Mouse (Mus musculus): ENCODE measurements around the gene Prg3. TPM values are rescaled to one million over a fixed set of nuclear protein-coding genes. Genes with fewer than 3 reads are reported as not detected.

Gene Prg3
- polyA plus RNA-seq, 1 experiment from 2014 or later = not detected

DNA sequence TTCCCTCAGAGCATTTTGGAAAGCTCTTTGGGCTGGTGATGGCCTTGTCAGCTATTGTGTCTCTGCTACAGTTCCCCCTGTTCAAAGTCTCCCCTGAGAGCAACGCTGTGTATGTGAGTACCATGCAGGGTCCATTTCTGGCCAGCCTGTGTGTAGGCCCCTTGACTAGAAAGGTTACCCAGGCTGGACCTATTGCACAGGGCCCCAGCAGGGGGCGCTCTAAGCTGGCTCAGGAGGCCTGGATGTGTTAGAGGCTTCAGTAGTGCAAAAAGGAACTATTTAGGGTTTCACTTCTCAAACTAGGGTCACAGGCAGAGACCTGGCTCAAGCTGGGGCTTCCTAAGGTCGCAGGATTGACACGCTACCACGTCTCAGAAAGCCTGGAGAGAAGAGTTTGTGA, 31.7 kb upstream of the Prg3 start:
- no peaks in the 10 kb centered on the region for H3K27me3 ChIP-seq
- WGBS = 63% methylated on average over 5 of the region's 5 CpGs
- no peak overlapping the region for H3K4me3 ChIP-seq (replicated peaks)
- H3K27ac ChIP-seq = no peak overlapping the region
- ATAC-seq (ENCODE audit: low FRiP score) = no peak
- no peaks in the 10 kb centered on the region for H3K4me1 ChIP-seq
- no peak overlapping the region for H3K9ac ChIP-seq
- H3K9me3 ChIP-seq = no peaks in the 10 kb centered on the region
- H3K4me2 ChIP-seq = no peak overlapping the region
- no peaks in the 10 kb centered on the region for H3K36me3 ChIP-seq (replicated peaks)

DNA sequence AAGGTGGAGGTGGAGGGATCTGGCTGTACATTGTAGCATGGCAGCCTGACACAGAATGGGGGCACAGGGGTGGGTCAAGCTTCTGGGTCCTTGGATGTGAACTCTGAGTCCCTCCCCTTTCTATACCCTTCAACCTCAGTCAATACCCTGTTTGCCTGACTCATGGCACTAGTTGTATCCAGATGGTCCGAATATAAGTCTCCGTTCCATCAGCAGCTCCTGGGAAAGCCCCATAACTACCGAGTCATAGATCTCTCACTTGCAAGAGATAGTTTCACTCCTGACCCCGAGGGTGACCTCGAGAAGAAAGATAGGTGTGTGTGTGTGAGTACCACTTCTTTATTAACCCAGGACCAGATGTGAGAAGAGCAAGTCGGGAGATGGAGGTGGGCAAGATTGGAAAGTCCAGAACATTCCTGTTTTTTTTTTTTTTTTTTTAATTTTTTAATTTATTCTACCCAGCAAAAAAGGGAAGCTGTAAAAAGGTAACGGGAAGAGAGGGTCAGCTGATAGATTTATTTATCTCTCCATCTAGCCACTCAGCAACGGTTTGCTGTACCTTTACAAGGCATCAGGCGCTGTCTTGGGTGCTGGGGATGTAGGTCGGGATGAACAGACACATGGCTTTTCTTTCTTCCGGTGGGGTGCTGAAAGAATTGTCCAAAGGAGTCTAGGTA, 29.3 kb upstream of the Prg3 start:
- Histone ChIP-seq H3K4me3 (replicated peaks) (no peak overlapping the region), H3K27me3 (no peaks in the 10 kb centered on the region), H3K27ac (no peak overlapping the region), H3K36me3 (replicated peaks) (no peaks in the 10 kb centered on the region), H3K9me3 (no peaks in the 10 kb centered on the region), H3K9ac (no peak overlapping the region), H3K4me1 (peaks cover 9% of the 10 kb centered on the region; the same call in 1 of the 2 replicates), H3K4me2 (no peak overlapping the region)
- ATAC-seq (ENCODE audit: low FRiP score) = no peak
- 92% methylated on average over 11 of the region's 11 CpGs for WGBS

DNA sequence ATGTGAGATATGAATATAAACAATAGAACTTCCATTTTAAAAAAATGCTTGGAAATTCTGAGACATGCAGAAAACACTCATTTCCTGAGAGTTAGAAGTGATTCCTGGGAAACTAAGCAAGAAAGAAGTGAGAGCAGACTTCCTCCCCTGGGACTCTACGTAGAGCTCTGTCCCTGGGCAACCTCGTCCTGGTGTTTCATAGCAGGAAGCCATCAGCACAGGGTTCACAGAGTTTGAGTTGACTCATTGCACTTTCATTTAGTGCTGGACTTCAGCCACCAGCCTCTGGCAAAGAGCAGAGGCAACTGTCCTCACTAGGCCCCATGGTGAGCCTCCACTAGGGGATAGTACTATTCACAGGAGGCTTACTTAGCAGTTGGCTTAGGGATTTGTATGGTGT, 26.7 kb upstream of the Prg3 start:
- Histone ChIP-seq H3K4me2 (no peak overlapping the region), H3K9me3 (no peaks in the 10 kb centered on the region), H3K9ac (no peak overlapping the region), H3K27ac (no peak overlapping the region), H3K27me3 (no peaks in the 10 kb centered on the region), H3K4me1 (peaks cover 9% of the 10 kb centered on the region; the same call in 1 of the 2 replicates), H3K4me3 (replicated peaks) (no peak overlapping the region), H3K36me3 (replicated peaks) (no peaks in the 10 kb centered on the region)
- WGBS = 89% methylated on average over 2 of the region's 2 CpGs
- ATAC-seq (ENCODE audit: low FRiP score) = no peak

DNA sequence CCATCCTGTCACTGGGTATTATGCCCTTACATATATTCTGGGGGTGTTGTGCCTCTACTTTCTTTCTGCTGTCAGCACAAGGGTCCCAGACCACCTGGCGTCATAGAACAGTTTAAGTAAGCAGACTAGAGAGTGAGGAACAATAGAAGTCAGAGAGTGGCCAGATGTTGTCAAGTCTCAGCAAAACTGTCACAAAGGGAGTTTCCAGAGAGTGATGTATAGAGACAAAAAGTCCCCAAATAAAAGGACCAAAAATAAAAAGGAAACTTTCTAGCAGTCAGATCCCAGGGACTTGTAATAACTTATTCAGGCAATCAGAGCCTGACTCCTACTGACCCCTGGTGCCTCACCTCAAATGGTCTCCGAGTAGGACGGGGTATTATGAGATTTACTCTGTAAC, 26.1 kb upstream of the Prg3 start:
- no peak for ATAC-seq (ENCODE audit: low FRiP score)
- Histone ChIP-seq H3K4me3 (replicated peaks) (no peak overlapping the region), H3K36me3 (replicated peaks) (no peaks in the 10 kb centered on the region), H3K9me3 (no peaks in the 10 kb centered on the region), H3K4me2 (no peak overlapping the region), H3K27me3 (no peaks in the 10 kb centered on the region), H3K4me1 (peaks cover 9% of the 10 kb centered on the region; the same call in 1 of the 2 replicates), H3K27ac (no peak overlapping the region), H3K9ac (no peak overlapping the region)
- WGBS = 62% methylated on average over 3 of the region's 3 CpGs

DNA sequence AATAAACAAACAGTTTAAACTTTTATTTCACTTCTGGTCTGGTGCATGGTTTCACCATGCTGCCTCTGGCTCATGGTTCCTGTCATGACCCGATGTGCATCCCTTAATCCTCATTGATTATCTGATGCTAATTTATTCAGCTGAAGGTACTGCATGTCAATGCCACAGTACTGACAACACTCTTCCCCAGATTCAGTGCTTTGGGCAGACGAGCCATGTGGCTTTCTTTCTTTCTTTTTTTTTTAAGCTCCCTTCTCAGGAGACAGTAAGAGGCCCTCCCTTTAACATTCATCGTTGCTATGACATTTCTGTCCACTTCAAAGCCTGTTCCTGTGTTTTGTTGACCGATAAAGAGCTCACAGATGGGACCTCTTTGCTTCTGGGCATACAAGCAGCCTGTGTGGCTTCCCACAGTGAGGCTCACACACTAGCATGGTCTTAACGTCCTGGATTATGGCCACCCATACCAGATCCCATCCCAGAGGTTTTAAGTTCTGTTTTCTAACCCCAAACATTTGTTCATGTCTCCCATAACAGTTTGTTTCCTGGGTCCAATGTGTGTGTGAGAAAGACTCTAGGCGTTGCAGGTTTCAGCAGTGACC, 25.0 kb upstream of the Prg3 start:
- Histone ChIP-seq H3K36me3 (replicated peaks) (no peaks in the 10 kb centered on the region), H3K4me3 (replicated peaks) (no peak overlapping the region), H3K27ac (no peak overlapping the region), H3K4me1 (peaks cover 9% of the 10 kb centered on the region; the same call in 1 of the 2 replicates), H3K9me3 (no peaks in the 10 kb centered on the region), H3K27me3 (no peaks in the 10 kb centered on the region), H3K9ac (no peak overlapping the region), H3K4me2 (no peak overlapping the region)
- WGBS = 37% methylated on average over 6 of the region's 6 CpGs
- no peak for ATAC-seq (ENCODE audit: low FRiP score)

DNA sequence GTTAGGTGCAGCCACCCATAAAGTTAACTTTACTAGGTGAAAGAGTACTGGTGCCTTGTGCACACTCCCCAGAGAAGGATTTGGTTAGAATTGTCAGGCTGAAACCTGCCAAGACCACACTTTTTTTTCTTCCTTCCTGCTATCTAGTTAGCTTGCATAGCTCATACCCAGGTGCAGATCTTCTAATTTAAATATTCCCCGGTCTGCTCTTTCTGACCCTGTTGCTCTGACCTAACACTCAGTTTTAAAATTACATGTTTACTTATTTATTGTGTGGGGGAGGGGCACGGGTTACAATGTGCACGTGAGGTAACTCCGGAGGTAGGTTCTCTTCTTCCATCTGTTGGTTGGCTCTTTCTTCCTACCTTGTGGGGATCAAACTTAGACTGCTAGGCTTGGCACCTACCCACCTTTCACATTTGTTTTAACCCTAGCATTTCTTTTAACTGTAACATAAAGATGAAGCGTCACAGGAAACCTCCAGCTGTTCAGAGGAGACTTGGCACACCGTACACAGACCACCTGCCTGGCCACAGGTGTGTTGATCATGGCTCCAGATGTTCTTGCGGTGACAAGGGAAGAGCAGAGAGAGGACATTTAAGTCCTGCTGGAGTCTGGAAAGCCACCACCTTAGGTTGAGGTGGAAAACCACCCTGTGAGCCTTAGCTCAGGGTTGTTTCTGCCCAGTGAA, 23.8 kb upstream of the Prg3 start:
- H3K27me3 ChIP-seq = no peaks in the 10 kb centered on the region
- H3K4me3 ChIP-seq (replicated peaks) = no peak overlapping the region
- WGBS = 92% methylated on average over 7 of the region's 7 CpGs
- no peak for ATAC-seq (ENCODE audit: low FRiP score)
- no peak overlapping the region for H3K9ac ChIP-seq
- H3K27ac ChIP-seq = no peak overlapping the region
- no peak overlapping the region for H3K4me2 ChIP-seq
- no peaks in the 10 kb centered on the region for H3K9me3 ChIP-seq
- H3K4me1 ChIP-seq = peaks cover 9% of the 10 kb centered on the region; the same call in 1 of the 2 replicates
- H3K36me3 ChIP-seq (replicated peaks) = no peaks in the 10 kb centered on the region

DNA sequence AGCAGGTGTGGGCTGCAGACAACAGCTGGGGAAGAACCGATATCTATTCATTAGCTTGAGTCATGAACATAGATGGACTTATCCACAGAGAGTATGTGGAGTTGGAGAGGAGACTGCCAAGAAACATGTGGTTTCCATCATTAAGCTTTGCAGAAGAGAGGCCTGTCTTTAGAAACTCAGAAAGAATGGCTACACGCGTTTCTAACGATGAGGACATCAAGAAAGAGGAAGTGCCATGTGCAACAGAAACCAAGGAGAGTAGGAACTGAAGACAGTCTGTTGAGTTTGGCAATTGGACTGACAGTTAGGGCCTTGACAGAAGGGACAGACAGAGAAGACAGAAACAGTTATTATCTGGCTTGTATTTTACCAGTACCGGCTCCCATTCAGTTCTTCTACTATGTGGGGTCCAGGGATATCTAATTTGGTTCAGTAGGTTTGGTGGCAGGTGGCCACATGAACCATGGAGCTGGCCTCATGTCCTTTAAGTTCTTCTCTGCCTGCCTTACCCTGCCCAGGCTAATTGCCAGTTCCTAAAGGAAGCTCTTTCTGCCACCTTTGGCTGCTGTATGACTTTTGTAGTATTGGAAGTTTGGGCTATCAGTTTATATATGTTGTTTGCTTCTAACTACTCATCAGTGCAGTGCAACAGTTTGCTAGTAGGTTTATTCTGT, 20.6 kb upstream of the Prg3 start:
- Histone ChIP-seq H3K9ac (no peak overlapping the region), H3K27ac (no peak overlapping the region), H3K4me3 (replicated peaks) (no peak overlapping the region), H3K4me2 (no peak overlapping the region), H3K36me3 (replicated peaks) (no peaks in the 10 kb centered on the region), H3K27me3 (no peaks in the 10 kb centered on the region), H3K4me1 (peaks cover 9% of the 10 kb centered on the region; the same call in 1 of the 2 replicates), H3K9me3 (no peaks in the 10 kb centered on the region)
- WGBS = 94% methylated on average over 5 of the region's 5 CpGs
- ATAC-seq (ENCODE audit: low FRiP score) = no peak

DNA sequence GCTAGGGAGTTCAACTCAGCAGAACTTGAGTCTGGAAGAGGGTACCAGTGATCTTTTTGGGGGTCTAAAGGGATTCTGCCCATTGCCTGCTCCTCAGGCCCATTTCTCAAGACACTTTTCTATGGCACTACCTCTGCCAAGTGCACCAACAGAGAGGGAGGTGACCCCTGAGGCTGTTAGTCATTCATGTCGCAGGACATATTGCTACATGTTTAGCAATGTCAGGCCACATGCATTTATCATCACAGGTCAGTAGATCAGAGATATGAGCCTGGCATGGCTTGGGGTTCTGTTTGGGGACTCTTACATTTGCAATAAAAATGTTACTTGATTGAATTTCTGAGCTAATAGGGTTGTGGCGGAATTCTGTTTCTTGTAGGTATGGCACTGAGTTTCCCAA, 12.4 kb upstream of the Prg3 start:
- Histone ChIP-seq H3K9me3 (no peaks in the 10 kb centered on the region), H3K4me1 (no peaks in the 10 kb centered on the region), H3K9ac (no peak overlapping the region), H3K27ac (no peak overlapping the region), H3K36me3 (replicated peaks) (no peaks in the 10 kb centered on the region), H3K27me3 (no peaks in the 10 kb centered on the region), H3K4me3 (replicated peaks) (no peak overlapping the region), H3K4me2 (no peak overlapping the region)
- 92% methylated on average over 2 of the region's 2 CpGs for WGBS
- no peak for ATAC-seq (ENCODE audit: low FRiP score)

DNA sequence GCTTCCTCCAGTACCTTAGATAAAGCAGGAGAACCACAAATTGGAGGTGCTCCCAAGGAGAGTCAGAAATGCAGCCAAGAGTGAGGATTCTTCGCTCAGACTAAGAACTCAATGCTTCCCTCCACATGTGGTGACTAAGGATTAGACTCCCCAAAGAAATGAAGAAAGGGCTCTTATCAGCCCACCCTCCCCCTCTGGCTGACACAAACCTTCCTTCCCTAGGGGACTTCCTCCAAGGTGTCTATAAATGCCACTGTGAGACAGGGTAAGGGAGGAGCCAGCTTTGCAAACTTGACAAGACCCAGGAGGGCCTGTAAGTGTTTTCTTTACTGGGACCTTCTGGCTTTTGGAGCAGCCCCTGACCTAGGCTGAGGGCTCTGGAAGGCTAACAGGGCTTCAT, 7.8 kb upstream of the Prg3 start, which contains the start of gene Prg2:
Gene Prg2, plus strand, starts transcription at position 274 of the 400 bp plus-strand sequence.
- no peaks in the 10 kb centered on the region for H3K9me3 ChIP-seq
- ATAC-seq (ENCODE audit: low FRiP score) = no peak
- H3K4me1 ChIP-seq = no peaks in the 10 kb centered on the region
- no peak within 1 kb of the TSS for H3K27ac ChIP-seq
- no peak within 1 kb of the TSS for H3K4me2 ChIP-seq
- WGBS = 14% methylated on average over 1 of the region's 1 CpGs
- no peaks in the 10 kb centered on the region for H3K36me3 ChIP-seq (replicated peaks)
- no peak within 1 kb of the TSS for H3K4me3 ChIP-seq (replicated peaks)
- H3K27me3 ChIP-seq = no peaks in the 10 kb centered on the region
- H3K9ac ChIP-seq = no peak within 1 kb of the TSS

DNA sequence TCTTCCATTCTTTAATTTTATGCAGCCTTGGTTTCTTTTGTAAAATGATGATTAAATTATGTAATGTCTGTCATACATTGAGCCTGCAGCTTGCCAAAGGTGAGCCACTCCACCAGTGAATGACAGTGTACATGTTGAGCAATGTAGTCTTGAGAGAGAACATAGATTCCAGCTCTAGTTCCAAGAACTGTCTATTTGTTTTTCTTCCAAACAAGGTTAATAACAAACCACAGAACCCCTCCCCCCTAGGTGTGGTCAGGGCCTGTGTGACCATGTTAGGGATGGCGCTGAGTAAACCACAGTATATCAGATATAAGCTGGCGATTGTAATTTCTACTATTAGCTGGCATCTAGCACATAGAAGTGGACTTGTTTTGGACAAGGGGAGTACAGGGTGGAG, 8.4 kb downstream of the Prg3 start:
- Histone ChIP-seq H3K9me3 (no peaks in the 10 kb centered on the region), H3K4me2 (no peak overlapping the region), H3K9ac (no peak overlapping the region), H3K27me3 (no peaks in the 10 kb centered on the region), H3K36me3 (replicated peaks) (no peaks in the 10 kb centered on the region), H3K27ac (no peak overlapping the region), H3K4me1 (no peaks in the 10 kb centered on the region), H3K4me3 (replicated peaks) (no peak overlapping the region)
- 92% methylated on average over 2 of the region's 2 CpGs for WGBS
- no peak for ATAC-seq (ENCODE audit: low FRiP score)

DNA sequence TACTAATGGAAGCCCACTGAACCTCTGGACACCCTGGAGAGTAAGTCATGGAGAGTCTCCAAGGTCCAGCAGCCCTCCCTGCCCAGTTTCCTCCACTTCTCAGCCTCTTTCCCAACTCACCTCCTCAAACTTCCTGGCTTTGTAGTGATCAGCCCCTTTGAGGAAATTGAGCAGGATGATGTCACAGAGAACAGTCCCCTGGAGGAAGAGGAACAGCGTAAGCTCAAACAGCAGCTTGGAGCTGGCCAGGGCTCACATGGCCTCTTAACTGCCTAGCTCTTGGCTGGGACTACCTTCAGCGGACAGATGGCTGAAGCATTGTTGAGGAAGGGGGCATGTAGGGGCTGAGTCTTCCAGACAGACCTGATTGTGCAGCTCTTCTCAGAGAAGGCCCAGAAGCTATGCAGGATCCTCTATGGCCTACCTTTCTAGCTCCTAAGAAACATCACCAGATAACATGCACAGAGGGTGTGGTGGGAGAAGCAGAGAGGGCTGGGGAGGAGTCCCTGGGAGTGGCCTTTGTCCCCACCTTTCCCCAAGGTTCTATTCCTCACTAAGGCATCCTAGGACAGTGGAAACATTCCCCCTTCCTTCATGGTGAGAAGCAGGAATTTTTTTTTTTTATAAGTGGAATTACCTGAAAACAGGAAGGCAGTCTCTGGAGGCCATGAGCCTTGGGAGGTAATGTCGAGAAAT, 11.6 kb downstream of the Prg3 start:
- Histone ChIP-seq H3K4me2 (no peak overlapping the region), H3K4me1 (no peaks in the 10 kb centered on the region), H3K9me3 (no peaks in the 10 kb centered on the region), H3K36me3 (replicated peaks) (no peaks in the 10 kb centered on the region), H3K4me3 (replicated peaks) (no peak overlapping the region), H3K27ac (no peak overlapping the region), H3K27me3 (no peaks in the 10 kb centered on the region), H3K9ac (no peak overlapping the region)
- 89% methylated on average over 3 of the region's 3 CpGs for WGBS
- no peak for ATAC-seq (ENCODE audit: low FRiP score)

DNA sequence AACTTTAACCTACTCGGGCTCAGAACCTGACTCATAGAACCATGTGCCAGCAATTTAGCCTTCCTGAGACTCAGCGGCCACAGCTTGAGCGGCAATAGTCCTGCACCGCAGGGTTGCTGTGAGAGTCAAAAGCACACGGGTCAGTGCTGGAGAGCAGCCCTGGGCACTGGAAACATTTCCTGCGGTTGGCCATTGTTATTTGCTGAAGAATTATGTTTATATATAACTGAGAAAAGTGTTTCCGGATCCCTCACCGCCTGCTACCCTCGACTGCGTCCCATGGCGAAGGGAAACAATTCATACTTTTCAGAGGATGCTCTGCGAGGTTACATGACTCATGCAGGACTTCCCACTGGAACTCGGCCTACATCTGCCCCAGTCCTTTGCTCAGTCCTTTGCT, 13.5 kb downstream of the Prg3 start:
- Histone ChIP-seq H3K27ac (no peak overlapping the region), H3K9ac (no peak overlapping the region), H3K4me3 (replicated peaks) (no peak overlapping the region), H3K9me3 (no peaks in the 10 kb centered on the region), H3K4me2 (no peak overlapping the region), H3K4me1 (no peaks in the 10 kb centered on the region), H3K27me3 (no peaks in the 10 kb centered on the region), H3K36me3 (replicated peaks) (no peaks in the 10 kb centered on the region)
- ATAC-seq (ENCODE audit: low FRiP score) = no peak
- 75% methylated on average over 13 of the region's 13 CpGs for WGBS

All from forebrain, embryonic 12.5 days (tissue).